Mouse (Mus musculus): ENCODE measurements at regions not wholly inside any gene's neighbourhood (a gene's known extent, or its start where the extent isn't known, plus 50 kb on each side); places are given as distances from the start of the nearest gene placed in this dataset.

- no peak for TF ChIP-seq CTCF (IDR thresholded peaks at IDR 0.05; ENCODE audit: borderline replicate concordance, insufficient read depth, low read depth, low read length)
- TF ChIP-seq POLR2A (IDR thresholded peaks at IDR 0.05; ENCODE audit: borderline replicate concordance, insufficient read depth, low read length), result no peak
Measured at GRCm38 (mm10) chr8:103138136-103138535, 352.7 kb upstream of the Cdh11 start.
